Mouse (Mus musculus) neural tube, embryonic 14.5 days (tissue): ENCODE measurements around the gene Adamts9. TPM values are rescaled to one million over a fixed set of nuclear protein-coding genes. Genes with fewer than 3 reads are reported as not detected.

Source experiments
- polyA plus RNA-seq: library from polyadenylated mRNA; unstranded; fragments of >200 nt; fragmentation: Nextera tagmentation; extraction: Ambion mirVana; gene quantifications from 2 replicates; pipeline ENCODE4 v1.2.1, GENCODE M21; 2014

The Adamts9 gene
- polyA plus RNA-seq, 1 experiment from 2014 or later = 1.5 TPM

Other genes starting within 250 kb of the Adamts9 start
- 25.4 and 25.5 TPM in 2 replicates for gene Prickle2, start 237.3 kb downstream of the Adamts9 start, polyA plus RNA-seq
- 0.50 and 0.76 TPM in 2 replicates for gene A730049H05Rik, start 127.0 kb downstream of the Adamts9 start, polyA plus RNA-seq
- gene Gm15737, start 74.1 kb downstream of the Adamts9 start, polyA plus RNA-seq = 0.04 and 0.05 TPM in 2 replicates